ENCODE assay signal across 13 mouse cellular contexts in genomic region chrX:7740082-7740819, GRCm38 (mm10). TPM values are rescaled to one million over a fixed set of nuclear protein-coding genes. Genes with fewer than 3 reads are reported as not detected.
A peak's percentile ranks its signal among the peaks of the same experiment; 100 is the strongest.
DNase-seq lines count a peak whose midpoint lies in the region; ATAC-seq and TF ChIP-seq lines count a peak whose summit lies in the region.
"Had no signal": no experiment of that assay in that cellular context is flagged by ENCODE, and none has a peak within 500 bp of the region (broad histone marks: within the 10 kb centered on the region; RNA-seq: fewer than 3 reads in every experiment).

No protein-coding gene starts in this region.

- TF ChIP-seq CTCF in intestine, postnatal 0 days (IDR thresholded peaks at IDR 0.05; ENCODE audit: low read depth) = no peak
- no peak for TF ChIP-seq CTCF in liver, embryonic 14.5 days (IDR thresholded peaks at IDR 0.05; ENCODE audit: low read depth)
- TF ChIP-seq CTCF in small intestine, adult 2 months (IDR thresholded peaks at IDR 0.05; ENCODE audit: extremely low read depth, insufficient read length, insufficient replicate concordance, low read depth, low read length) = no peak

- peak; percentile 29 for DNase-seq in embryonic facial prominence, embryonic 10.5 days (ENCODE audit: low spot score)
- no peak for DNase-seq in liver, embryonic 14.5 days (ENCODE audit: low read depth in 3 of 3, low spot score in 3 of 3)
- no peak for DNase-seq in hindbrain, embryonic 14.5 days (ENCODE audit: low spot score)
- no peak for DNase-seq in spleen, postnatal 4 days (ENCODE audit: low spot score in 2 of 2)

- peaks cover 12% of the 10 kb centered on the region for H3K4me1 ChIP-seq in embryonic facial prominence, embryonic 10.5 days
- H3K4me1 ChIP-seq in intestine, postnatal 0 days (replicated peaks; ENCODE audit: control insufficient read depth, insufficient read depth, low read length) = no peaks in the 10 kb centered on the region
- H3K4me1 ChIP-seq in liver, embryonic 14.5 days (replicated peaks; ENCODE audit: control insufficient read depth in 2 of 2, insufficient read depth in 2 of 2, low read length in 1 of 2) = peaks cover 0 to 12% of the 10 kb centered on the region in 2 experiments; a peak in 2 of 4 replicates
- H3K4me1 ChIP-seq in small intestine, adult 2 months (ENCODE audit: control insufficient read depth, insufficient read depth, insufficient read length, low read length) = peaks cover 8% of the 10 kb centered on the region
- H3K4me1 ChIP-seq in hindbrain, embryonic 14.5 days (replicated peaks; ENCODE audit: control insufficient read depth, insufficient read depth, low read length) = no peaks in the 10 kb centered on the region
- H3K4me1 ChIP-seq: limb, embryonic 13.5 days had no signal

- peak overlapping the region; percentile 45 for H3K4me2 ChIP-seq in intestine, postnatal 0 days (replicated peaks; ENCODE audit: low read depth)
- peak overlapping the region; percentile 24; the same call in 1 of the 2 replicates for H3K4me2 ChIP-seq in liver, embryonic 14.5 days (ENCODE audit: low read depth)
- no peak overlapping the region for H3K4me2 ChIP-seq in hindbrain, embryonic 14.5 days (replicated peaks)
- H3K4me2 ChIP-seq: forebrain, embryonic 15.5 days; limb, embryonic 13.5 days had no signal

- 55% methylated on average over 10 of the region's 10 CpGs for WGBS in embryonic facial prominence, embryonic 10.5 days
- WGBS in intestine, postnatal 0 days = 40% methylated on average over 10 of the region's 10 CpGs
- WGBS in liver, embryonic 14.5 days (ENCODE audit: insufficient replicate concordance) = 51% methylated on average over 10 of the region's 10 CpGs
- 25% methylated on average over 10 of the region's 10 CpGs for WGBS in small intestine, adult 2 months
- WGBS in hindbrain, embryonic 14.5 days = 81% methylated on average over 10 of the region's 10 CpGs

- no peak for TF ChIP-seq EP300 in liver, embryonic 14.5 days (IDR thresholded peaks at IDR 0.05; ENCODE audit: low read depth)

- H3K9ac ChIP-seq in intestine, postnatal 0 days (ENCODE audit: low read depth, low read length) = no peak overlapping the region
- no peak overlapping the region for H3K9ac ChIP-seq in liver, embryonic 14.5 days (replicated peaks)
- H3K9ac ChIP-seq in hindbrain, embryonic 14.5 days = no peak overlapping the region
- H3K9ac ChIP-seq: forebrain, embryonic 15.5 days; limb, embryonic 13.5 days had no signal

- 0 out of 2 replicates have a peak, but pooled peaks cover 2% of the 10 kb centered on the region for H3K9me3 ChIP-seq in embryonic facial prominence, embryonic 10.5 days
- no peaks in the 10 kb centered on the region for H3K9me3 ChIP-seq in intestine, postnatal 0 days (ENCODE audit: control insufficient read depth)
- H3K9me3 ChIP-seq in liver, embryonic 14.5 days (ENCODE audit: control insufficient read depth, low read length) = no peaks in the 10 kb centered on the region
- no peaks in the 10 kb centered on the region for H3K9me3 ChIP-seq in hindbrain, embryonic 14.5 days (ENCODE audit: control insufficient read depth, low read length)
- H3K9me3 ChIP-seq: forebrain, embryonic 15.5 days; limb, embryonic 13.5 days had no signal

- no peak overlapping the region for H3K27ac ChIP-seq in embryonic facial prominence, embryonic 10.5 days (replicated peaks)
- H3K27ac ChIP-seq in intestine, postnatal 0 days (ENCODE audit: low read depth, low read length) = peak overlapping the region; percentile 83
- no peak overlapping the region for H3K27ac ChIP-seq in liver, embryonic 14.5 days
- H3K27ac ChIP-seq in small intestine, adult 2 months (ENCODE audit: insufficient read depth, low read depth, low read length) = peak overlapping the region; percentile 96
- H3K27ac ChIP-seq in hindbrain, embryonic 14.5 days = no peak overlapping the region
- H3K27ac ChIP-seq: forebrain, embryonic 15.5 days; limb, embryonic 13.5 days had no signal

- H3K4me3 ChIP-seq in embryonic facial prominence, embryonic 10.5 days = 0 out of 2 replicates have a peak overlapping the region, but pooled peaks have one; percentile 23
- peak overlapping the region; percentile 18 for H3K4me3 ChIP-seq in intestine, postnatal 0 days (ENCODE audit: low read depth, low read length)
- no peak overlapping the region for H3K4me3 ChIP-seq in liver, embryonic 14.5 days (ENCODE audit: insufficient read depth in 1 of 2, low read depth in 2 of 2, low read length in 2 of 2)
- H3K4me3 ChIP-seq in small intestine, adult 2 months (ENCODE audit: low read depth, low read length) = peak overlapping the region; percentile 61
- no peak overlapping the region for H3K4me3 ChIP-seq in hindbrain, embryonic 14.5 days (replicated peaks; ENCODE audit: low read length)
- H3K4me3 ChIP-seq: forebrain, embryonic 15.5 days; limb, embryonic 13.5 days had no signal

- no peak for TF ChIP-seq POLR2A in small intestine, adult 2 months (IDR thresholded peaks at IDR 0.05; ENCODE audit: low read depth, low read length)

- H3K36me3 ChIP-seq in embryonic facial prominence, embryonic 10.5 days (replicated peaks) = peaks cover 29% of the 10 kb centered on the region
- H3K36me3 ChIP-seq in intestine, postnatal 0 days (ENCODE audit: control insufficient read depth, insufficient read depth) = peaks cover 11% of the 10 kb centered on the region; the same call in 1 of the 2 replicates
- no peaks in the 10 kb centered on the region for H3K36me3 ChIP-seq in liver, embryonic 14.5 days (replicated peaks; ENCODE audit: control insufficient read depth, insufficient read depth, low read depth)
- H3K36me3 ChIP-seq in small intestine, adult 2 months (ENCODE audit: control insufficient read depth, insufficient read depth, low read length) = 0 out of 2 replicates have a peak, but pooled peaks cover 1% of the 10 kb centered on the region
- H3K36me3 ChIP-seq in hindbrain, embryonic 14.5 days (replicated peaks; ENCODE audit: control insufficient read depth, insufficient read depth) = peaks cover 9% of the 10 kb centered on the region; the same call in 1 of the 2 replicates

- no peaks in the 10 kb centered on the region for H3K27me3 ChIP-seq in embryonic facial prominence, embryonic 10.5 days (replicated peaks; ENCODE audit: low read depth, poor library complexity, severe bottlenecking)
- no peaks in the 10 kb centered on the region for H3K27me3 ChIP-seq in intestine, postnatal 0 days (replicated peaks; ENCODE audit: control insufficient read depth, insufficient read depth, low read length)
- H3K27me3 ChIP-seq in liver, embryonic 14.5 days (ENCODE audit: control insufficient read depth, insufficient read depth, low read length) = no peaks in the 10 kb centered on the region
- no peaks in the 10 kb centered on the region for H3K27me3 ChIP-seq in small intestine, adult 2 months (ENCODE audit: control insufficient read depth, insufficient read depth, low read length)
- no peaks in the 10 kb centered on the region for H3K27me3 ChIP-seq in hindbrain, embryonic 14.5 days (ENCODE audit: control insufficient read depth, insufficient read depth, low read length)
- H3K27me3 ChIP-seq: forebrain, embryonic 15.5 days; limb, embryonic 13.5 days; Patski had no signal

- peak; percentile 82 for ATAC-seq in intestine, postnatal 0 days
- no peak for ATAC-seq in liver, embryonic 14.5 days (ENCODE audit: insufficient read depth)
- no peak for ATAC-seq in hindbrain, embryonic 14.5 days (ENCODE audit: low FRiP score)
- ATAC-seq in erythroblast, adult 5-6 weeks (replicated peaks; ENCODE audit: low FRiP score, poor library complexity, severe bottlenecking) = no peak
- ATAC-seq: forebrain, embryonic 15.5 days; Patski had no signal

RNA-seq across cellular contexts. Expression of gene Ccdc120, which starts 10.5 kb away (rescaled TPM):
- polyA plus RNA-seq in embryonic facial prominence, embryonic 10.5 days (2016; fragmentation: Nextera tagmentation; extraction: Ambion mirVana) = 20.3 and 22.1 TPM in 2 replicates
- polyA plus RNA-seq in intestine, postnatal 0 days (2015; fragmentation: Nextera tagmentation; extraction: Ambion mirVana) = 20.7 and 22.2 TPM in 2 replicates
- polyA plus RNA-seq in liver, embryonic 14.5 days (2012; rRNA removed) = 1.4 and 2.0 TPM in 2 replicates
- 1.5 and 2.3 TPM in 2 replicates for polyA plus RNA-seq in liver, embryonic 14.5 days (2014; fragmentation: Nextera tagmentation; extraction: Ambion mirVana)
- polyA plus RNA-seq in small intestine, adult 2 months (2012; rRNA removed) = 16.3 and 65.1 TPM in 2 replicates
- polyA plus RNA-seq in hindbrain, embryonic 14.5 days (2014; fragmentation: Nextera tagmentation; extraction: Ambion mirVana) = 61.4 and 65.0 TPM in 2 replicates
- total RNA-seq in erythroblast, adult 5-6 weeks (2015; ENCODE audit: low replicate concordance) = not detected in 2 replicates
- total RNA-seq in erythroblast, adult 5-6 weeks (2017; ENCODE audit: low replicate concordance) = 1.8 TPM in 1 of 2 replicates, not detected in the other

RNA-seq across cellular contexts. Expression of gene Praf2, which starts 12.0 kb away (rescaled TPM):
- polyA plus RNA-seq in embryonic facial prominence, embryonic 10.5 days (2016; fragmentation: Nextera tagmentation; extraction: Ambion mirVana) = 73.0 and 73.6 TPM in 2 replicates
- 18.2 and 24.0 TPM in 2 replicates for polyA plus RNA-seq in intestine, postnatal 0 days (2015; fragmentation: Nextera tagmentation; extraction: Ambion mirVana)
- polyA plus RNA-seq in liver, embryonic 14.5 days (2012; rRNA removed) = 4.3 and 5.7 TPM in 2 replicates
- 4.0 and 6.6 TPM in 2 replicates for polyA plus RNA-seq in liver, embryonic 14.5 days (2014; fragmentation: Nextera tagmentation; extraction: Ambion mirVana)
- 36.5 and 46.2 TPM in 2 replicates for polyA plus RNA-seq in small intestine, adult 2 months (2012; rRNA removed)
- 129 and 139 TPM in 2 replicates for polyA plus RNA-seq in hindbrain, embryonic 14.5 days (2014; fragmentation: Nextera tagmentation; extraction: Ambion mirVana)
- total RNA-seq in erythroblast, adult 5-6 weeks (2015; ENCODE audit: low replicate concordance) = 4.8 and 10.0 TPM in 2 replicates
- 1.5 and 2.8 TPM in 2 replicates for total RNA-seq in erythroblast, adult 5-6 weeks (2017; ENCODE audit: low replicate concordance)

RNA-seq across cellular contexts. Expression of gene Gm45208, which starts 18.2 kb away (rescaled TPM):
- 0.36 and 0.61 TPM in 2 replicates for polyA plus RNA-seq in embryonic facial prominence, embryonic 10.5 days (2016; fragmentation: Nextera tagmentation; extraction: Ambion mirVana)
- polyA plus RNA-seq in intestine, postnatal 0 days (2015; fragmentation: Nextera tagmentation; extraction: Ambion mirVana) = not detected in 2 replicates
- 0.09 and 0.18 TPM in 2 replicates for polyA plus RNA-seq in liver, embryonic 14.5 days (2012; rRNA removed)
- polyA plus RNA-seq in liver, embryonic 14.5 days (2014; fragmentation: Nextera tagmentation; extraction: Ambion mirVana) = not detected in 2 replicates
- 0.10 and 0.25 TPM in 2 replicates for polyA plus RNA-seq in small intestine, adult 2 months (2012; rRNA removed)
- polyA plus RNA-seq in hindbrain, embryonic 14.5 days (2014; fragmentation: Nextera tagmentation; extraction: Ambion mirVana) = 0.53 TPM in 1 of 2 replicates, not detected in the other
- not detected in 2 replicates for total RNA-seq in erythroblast, adult 5-6 weeks (2015; ENCODE audit: low replicate concordance)
- total RNA-seq in erythroblast, adult 5-6 weeks (2017; ENCODE audit: low replicate concordance) = not detected in 2 replicates
- total RNA-seq: common myeloid progenitor, adult 5-6 weeks; layer of hippocampus, adult 8-10 months had no signal
- polyA plus RNA-seq: heart, embryonic 14.5 days; Patski had no signal

RNA-seq across cellular contexts. Expression of gene Tfe3, which starts 22.1 kb away (rescaled TPM):
- 26.8 and 28.3 TPM in 2 replicates for polyA plus RNA-seq in embryonic facial prominence, embryonic 10.5 days (2016; fragmentation: Nextera tagmentation; extraction: Ambion mirVana)
- 15.3 and 16.2 TPM in 2 replicates for polyA plus RNA-seq in intestine, postnatal 0 days (2015; fragmentation: Nextera tagmentation; extraction: Ambion mirVana)
- 4.6 and 4.7 TPM in 2 replicates for polyA plus RNA-seq in liver, embryonic 14.5 days (2012; rRNA removed)
- polyA plus RNA-seq in liver, embryonic 14.5 days (2014; fragmentation: Nextera tagmentation; extraction: Ambion mirVana) = 5.7 and 7.3 TPM in 2 replicates
- polyA plus RNA-seq in small intestine, adult 2 months (2012; rRNA removed) = 19.5 and 23.0 TPM in 2 replicates
- 18.6 and 20.9 TPM in 2 replicates for polyA plus RNA-seq in hindbrain, embryonic 14.5 days (2014; fragmentation: Nextera tagmentation; extraction: Ambion mirVana)
- 16.1 and 20.2 TPM in 2 replicates for total RNA-seq in erythroblast, adult 5-6 weeks (2015; ENCODE audit: low replicate concordance)
- 7.1 and 18.2 TPM in 2 replicates for total RNA-seq in erythroblast, adult 5-6 weeks (2017; ENCODE audit: low replicate concordance)

RNA-seq across cellular contexts. Expression of gene Wdr45, which starts 26.1 kb away (rescaled TPM):
- polyA plus RNA-seq in embryonic facial prominence, embryonic 10.5 days (2016; fragmentation: Nextera tagmentation; extraction: Ambion mirVana) = 22.5 and 23.8 TPM in 2 replicates
- 19.3 and 19.5 TPM in 2 replicates for polyA plus RNA-seq in intestine, postnatal 0 days (2015; fragmentation: Nextera tagmentation; extraction: Ambion mirVana)
- 11.8 and 12.1 TPM in 2 replicates for polyA plus RNA-seq in liver, embryonic 14.5 days (2012; rRNA removed)
- 7.5 and 10.0 TPM in 2 replicates for polyA plus RNA-seq in liver, embryonic 14.5 days (2014; fragmentation: Nextera tagmentation; extraction: Ambion mirVana)
- polyA plus RNA-seq in small intestine, adult 2 months (2012; rRNA removed) = 14.9 and 33.6 TPM in 2 replicates
- polyA plus RNA-seq in hindbrain, embryonic 14.5 days (2014; fragmentation: Nextera tagmentation; extraction: Ambion mirVana) = 20.6 and 21.9 TPM in 2 replicates
- total RNA-seq in erythroblast, adult 5-6 weeks (2015; ENCODE audit: low replicate concordance) = 139 and 161 TPM in 2 replicates
- 102 and 111 TPM in 2 replicates for total RNA-seq in erythroblast, adult 5-6 weeks (2017; ENCODE audit: low replicate concordance)

Comparison
In these comparisons a context has a peak if more than half of its experiments do, and no peak if none do; other contexts are left out.
1. H3K27ac ChIP-seq: peak in intestine, postnatal 0 days (single experiment) and small intestine, adult 2 months (single experiment); none in embryonic facial prominence, embryonic 10.5 days (single experiment), liver, embryonic 14.5 days (single experiment) and hindbrain, embryonic 14.5 days (single experiment).
2. H3K4me3 ChIP-seq: peak in embryonic facial prominence, embryonic 10.5 days (single experiment), intestine, postnatal 0 days (single experiment) and small intestine, adult 2 months (single experiment); none in liver, embryonic 14.5 days (0 of 2) and hindbrain, embryonic 14.5 days (single experiment).